Mouse (Mus musculus): ENCODE measurements around the gene Alg12. TPM values are rescaled to one million over a fixed set of nuclear protein-coding genes. Genes with fewer than 3 reads are reported as not detected.
"Not testable (repeated sequence)": the region's sequence is repeated elsewhere in the genome, so short reads cannot be mapped to it uniquely, and the experiment has no call there.

Alg12 gene
- total RNA-seq, 2 experiments from 2014 or later: 10.3 to 18.2 TPM

- ATAC-seq (replicated peaks; ENCODE audit: poor library complexity): not testable (repeated sequence)
Measured at GRCm38 (mm10) chr15:88794729-88795128, 24.4 kb downstream of the Alg12 start.

- no peak for ATAC-seq (replicated peaks; ENCODE audit: poor library complexity)
Measured at GRCm38 (mm10) chr15:88792140-88792850, 26.8 kb downstream of the Alg12 start.

- ATAC-seq (replicated peaks; ENCODE audit: poor library complexity): not testable (repeated sequence)
Measured at GRCm38 (mm10) chr15:88774630-88775029, 44.5 kb downstream of the Alg12 start.

- no peak for ATAC-seq (replicated peaks; ENCODE audit: poor library complexity)
Measured at GRCm38 (mm10) chr15:88768537-88768936, 50.6 kb downstream of the Alg12 start.

GRCm38 (mm10) chr15:88766139-88766538 is 53.0 kb downstream of the Alg12 start:
- ATAC-seq (replicated peaks; ENCODE audit: poor library complexity): peak; percentile 72

- peak; percentile 95 for ATAC-seq (replicated peaks; ENCODE audit: poor library complexity)
Measured at GRCm38 (mm10) chr15:88761551-88761950, 57.6 kb downstream of the Alg12 start.

- ATAC-seq (replicated peaks; ENCODE audit: poor library complexity): no peak
Measured at GRCm38 (mm10) chr15:88758061-88758460, 61.1 kb downstream of the Alg12 start.

- ATAC-seq (replicated peaks; ENCODE audit: poor library complexity): no peak
Measured at GRCm38 (mm10) chr15:88755761-88756160, 63.4 kb downstream of the Alg12 start.

Other genes with a start within 250 kb of the Alg12 start
- not detected in 2 replicates for gene Zdhhc25, start 219.0 kb downstream of the Alg12 start, total RNA-seq (2015)
- not detected in 2 replicates for gene Zdhhc25, start 219.0 kb downstream of the Alg12 start, total RNA-seq (2017)
- 31.9 and 32.1 TPM in 2 replicates for gene Brd1, start 85.1 kb downstream of the Alg12 start, total RNA-seq (2015)
- 49.4 and 52.8 TPM in 2 replicates for gene Brd1, start 85.1 kb downstream of the Alg12 start, total RNA-seq (2017)
- gene Zbed4, start 67.7 kb downstream of the Alg12 start, total RNA-seq (2015): 47.6 and 58.2 TPM in 2 replicates
- 54.5 and 59.6 TPM in 2 replicates for gene Zbed4, start 67.7 kb downstream of the Alg12 start, total RNA-seq (2017)
- 65.2 and 68.1 TPM in 2 replicates for gene Creld2, start 328 bp upstream of the Alg12 start, total RNA-seq (2015)
- 117 and 124 TPM in 2 replicates for gene Creld2, start 328 bp upstream of the Alg12 start, total RNA-seq (2017)
- 11.0 and 18.0 TPM in 2 replicates for gene Pim3, start 42.9 kb upstream of the Alg12 start, total RNA-seq (2015)
- gene Pim3, start 42.9 kb upstream of the Alg12 start, total RNA-seq (2017): 11.1 and 14.3 TPM in 2 replicates
- not detected in 2 replicates for gene Ttll8, start 135.1 kb upstream of the Alg12 start, total RNA-seq (2015)
- not detected in 2 replicates for gene Ttll8, start 135.1 kb upstream of the Alg12 start, total RNA-seq (2017)
- gene Mlc1, start 159.7 kb upstream of the Alg12 start, total RNA-seq (2015): not detected in 2 replicates
- not detected in 2 replicates for gene Mlc1, start 159.7 kb upstream of the Alg12 start, total RNA-seq (2017)
- not detected in 2 replicates for gene Mov10l1, start 163.6 kb upstream of the Alg12 start, total RNA-seq (2015)
- not detected in 2 replicates for gene Mov10l1, start 163.6 kb upstream of the Alg12 start, total RNA-seq (2017)
- gene Panx2, start 240.4 kb upstream of the Alg12 start, total RNA-seq (2015): not detected in 2 replicates
- 0.20 TPM in 1 of 2 replicates, not detected in the other for gene Panx2, start 240.4 kb upstream of the Alg12 start, total RNA-seq (2017)